Mouse (Mus musculus) testis, adult 2 months (tissue): Measurements from ENCODE around the gene Gpr15.

Experiments
- CTCF ChIP-seq: fragments of 200-500 bp; IDR thresholded peaks from 2 replicates; pipeline ENCODE4 v1.5.1; 2012; ENCODE audit warnings: low read depth, mild to moderate bottlenecking, inconsistent platforms, low read length, moderate library complexity; ENCODE audit not compliant: control insufficient read depth, insufficient read depth, insufficient replicate concordance
- POLR2A ChIP-seq: fragments of 200-500 bp; IDR thresholded peaks from 2 replicates; pipeline ENCODE4 v1.6.1; 2012; ENCODE audit warnings: low read depth, mild to moderate bottlenecking, inconsistent platforms, low read length, moderate library complexity; ENCODE audit not compliant: control insufficient read depth

- TF ChIP-seq POLR2A (no peak), CTCF (no peak)
Measured at GRCm38 (mm10) chr16:58738800-58739199, 19.9 kb upstream of the Gpr15 start.
